Mouse (Mus musculus) CD4-positive, CD25-positive, alpha-beta regulatory T cell, adult 2 months (primary cell): ENCODE measurements around the gene Copb2.
A peak's percentile ranks its signal among the peaks of the same experiment; 100 is the strongest.

Experiments
- DNase-seq: peaks from one replicate; pipeline ENCODE4 v3.0.0-alpha.2; 2012; ENCODE audit warnings: low read depth, low spot score

Gene Copb2

GRCm38 (mm10) chr9:98563137-98564126 is at the start of gene Copb2:
Copb2 (plus strand) TSS chr9:98563721.
- DNase-seq, result peak; percentile 99

- DNase-seq, result no peak
Observed at GRCm38 (mm10) chr9:98523872-98524271, 39.6 kb upstream of the Copb2 start.

- DNase-seq, result no peak
Observed at GRCm38 (mm10) chr9:98524786-98525542, 38.6 kb upstream of the Copb2 start.

GRCm38 (mm10) chr9:98525543-98525924 is 38.0 kb upstream of the Copb2 start:
- no peak for DNase-seq

GRCm38 (mm10) chr9:98527226-98527625 is 36.3 kb upstream of the Copb2 start:
- no peak for DNase-seq

- DNase-seq, result no peak
Observed at GRCm38 (mm10) chr9:98529776-98530175, 33.7 kb upstream of the Copb2 start.

GRCm38 (mm10) chr9:98530999-98531398 is 32.5 kb upstream of the Copb2 start:
- no peak for DNase-seq

- DNase-seq, result no peak
Observed at GRCm38 (mm10) chr9:98534675-98535280, 28.7 kb upstream of the Copb2 start.

- DNase-seq, result peak; percentile 3
Observed at GRCm38 (mm10) chr9:98535763-98536162, 27.8 kb upstream of the Copb2 start.

GRCm38 (mm10) chr9:98538017-98538712 is 25.4 kb upstream of the Copb2 start:
- no peak for DNase-seq

GRCm38 (mm10) chr9:98538713-98539360 is 24.7 kb upstream of the Copb2 start:
- peak; percentile 63 for DNase-seq

GRCm38 (mm10) chr9:98544042-98544441 is 19.5 kb upstream of the Copb2 start:
- DNase-seq, result no peak

GRCm38 (mm10) chr9:98583852-98584251 is 20.3 kb downstream of the Copb2 start:
- DNase-seq, result no peak

GRCm38 (mm10) chr9:98600094-98600493 is 36.6 kb downstream of the Copb2 start:
- DNase-seq, result no peak

- peak; percentile 91 for DNase-seq
Observed at GRCm38 (mm10) chr9:98601156-98601836, 37.8 kb downstream of the Copb2 start, which contains the start of gene Mrps22. Mrps22 (minus strand) TSS chr9:98601660.

- no peak for DNase-seq
Observed at GRCm38 (mm10) chr9:98601837-98602359, 38.4 kb downstream of the Copb2 start.

- no peak for DNase-seq
Observed at GRCm38 (mm10) chr9:98604896-98605295, 41.4 kb downstream of the Copb2 start.

- peak; percentile 42 for DNase-seq
Observed at GRCm38 (mm10) chr9:98628480-98628879, 65.0 kb downstream of the Copb2 start.

GRCm38 (mm10) chr9:98633287-98634162 is 70.0 kb downstream of the Copb2 start:
- no peak for DNase-seq
